Mouse (Mus musculus): ENCODE results near the gene Vps4b.

DNA sequence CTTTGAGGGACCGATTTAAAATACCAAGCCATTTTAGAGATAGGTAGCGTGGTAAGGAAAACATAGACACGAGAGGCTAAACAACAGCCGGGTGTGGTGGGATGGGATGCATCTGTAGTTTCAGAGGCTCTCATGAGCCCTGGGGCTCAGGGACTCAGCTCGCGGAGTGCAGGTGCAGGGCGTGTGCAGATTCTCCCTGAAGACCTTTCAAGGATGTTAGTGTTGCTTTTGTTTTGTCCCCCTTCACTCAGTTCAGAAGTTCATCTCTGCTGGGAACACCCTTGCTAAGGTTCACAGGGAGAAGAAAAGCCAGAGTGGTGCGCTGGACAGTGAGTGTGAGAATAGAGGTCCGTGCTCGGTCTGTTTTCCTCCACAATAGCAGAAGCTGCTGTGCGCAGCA, 20.2 kb upstream of the Vps4b start:
- TF ChIP-seq POLR2A (IDR thresholded peaks at IDR 0.05; ENCODE audit: control insufficient read depth, extremely low read depth, insufficient read depth, low read length, poor library complexity) (no peak), CTCF (IDR thresholded peaks at IDR 0.05; ENCODE audit: borderline replicate concordance, control insufficient read depth, extremely low read depth, insufficient read depth, low read length, poor library complexity) (no peak)

All from thymus, adult 2 months (tissue).